21 mouse cellular contexts compared by ENCODE assay signal in genomic region chr19:31956359-31956758, GRCm38 (mm10).
DNase-seq lines count a peak whose midpoint lies in the region; ATAC-seq and TF ChIP-seq lines count a peak whose summit lies in the region.
"Had no signal": no experiment of that assay in that cellular context is flagged by ENCODE, and none has a peak within 500 bp of the region (broad histone marks: within the 10 kb centered on the region; RNA-seq: fewer than 3 reads in every experiment).

No protein-coding gene starts in this region.

- H3K9ac ChIP-seq in liver, postnatal 0 days (replicated peaks), result no peak overlapping the region
- no peak overlapping the region for H3K9ac ChIP-seq in liver, embryonic 12.5 days
- no peak overlapping the region for H3K9ac ChIP-seq in intestine, embryonic 16.5 days (ENCODE audit: low read depth, low read length)
- no peak overlapping the region for H3K9ac ChIP-seq in forebrain, embryonic 11.5 days (ENCODE audit: low read length)
- H3K9ac ChIP-seq: embryonic facial prominence, embryonic 13.5 days; forebrain, embryonic 13.5 days; forebrain, postnatal 0 days; heart, embryonic 13.5 days; hindbrain, embryonic 13.5 days had no signal

- no peak overlapping the region for H3K27ac ChIP-seq in liver, postnatal 0 days (ENCODE audit: low read depth)
- H3K27ac ChIP-seq in liver, embryonic 12.5 days, result no peak overlapping the region
- peak overlapping the region; percentile 2; the same call in 1 of the 2 replicates for H3K27ac ChIP-seq in intestine, embryonic 16.5 days (ENCODE audit: low read length)
- no peak overlapping the region for H3K27ac ChIP-seq in forebrain, embryonic 11.5 days (ENCODE audit: low read depth, low read length)
- H3K27ac ChIP-seq: embryonic facial prominence, embryonic 13.5 days; forebrain, embryonic 13.5 days; heart, embryonic 13.5 days; hindbrain, embryonic 13.5 days; hindbrain, postnatal 0 days had no signal

- H3K9me3 ChIP-seq in liver, postnatal 0 days (ENCODE audit: low read length), result no peaks in the 10 kb centered on the region
- H3K9me3 ChIP-seq in liver, embryonic 12.5 days (replicated peaks), result no peaks in the 10 kb centered on the region
- no peaks in the 10 kb centered on the region for H3K9me3 ChIP-seq in intestine, embryonic 16.5 days (ENCODE audit: control insufficient read depth, low read length)
- H3K9me3 ChIP-seq in forebrain, embryonic 11.5 days (ENCODE audit: control insufficient read depth, low read length), result no peaks in the 10 kb centered on the region
- H3K9me3 ChIP-seq: embryonic facial prominence, embryonic 13.5 days; forebrain, embryonic 13.5 days; heart, embryonic 13.5 days; hindbrain, embryonic 13.5 days had no signal

- H3K4me2 ChIP-seq in liver, postnatal 0 days (ENCODE audit: low read depth, low read length), result no peak overlapping the region
- H3K4me2 ChIP-seq in liver, embryonic 12.5 days, result no peak overlapping the region
- no peak overlapping the region for H3K4me2 ChIP-seq in intestine, embryonic 16.5 days (ENCODE audit: low read depth, low read length)
- H3K4me2 ChIP-seq in forebrain, embryonic 11.5 days (ENCODE audit: low read depth, low read length, severe bottlenecking), result no peak overlapping the region
- H3K4me2 ChIP-seq: embryonic facial prominence, embryonic 13.5 days; forebrain, embryonic 13.5 days; heart, embryonic 13.5 days; hindbrain, embryonic 13.5 days had no signal

- peak; percentile 21; the same call in 1 of the 2 replicates for ATAC-seq in liver, postnatal 0 days
- no peak for ATAC-seq in liver, embryonic 12.5 days
- ATAC-seq in common myeloid progenitor, adult 5-6 weeks (replicated peaks; ENCODE audit: low read depth, poor library complexity, severe bottlenecking), result peak; percentile 87
- ATAC-seq in intestine, embryonic 16.5 days, result peak; percentile 61; the same call in 1 of the 2 replicates
- ATAC-seq in megakaryocyte progenitor cell, adult 5-6 weeks (replicated peaks; ENCODE audit: poor library complexity), result peak; percentile 96
- no peak for ATAC-seq in forebrain, embryonic 11.5 days (replicated peaks; ENCODE audit: low FRiP score)
- ATAC-seq: forebrain, embryonic 13.5 days; forebrain, postnatal 0 days; hindbrain, postnatal 0 days had no signal

- peaks cover 4% of the 10 kb centered on the region; the same call in 1 of the 2 replicates for H3K4me1 ChIP-seq in liver, postnatal 0 days (ENCODE audit: insufficient read depth)
- no peaks in the 10 kb centered on the region for H3K4me1 ChIP-seq in liver, embryonic 12.5 days
- no peaks in the 10 kb centered on the region; the same call in 1 of the 2 replicates for H3K4me1 ChIP-seq in intestine, embryonic 16.5 days (ENCODE audit: control insufficient read depth, insufficient read depth, low read length)
- no peaks in the 10 kb centered on the region for H3K4me1 ChIP-seq in forebrain, embryonic 11.5 days (replicated peaks; ENCODE audit: control insufficient read depth, insufficient read depth, low read length)
- H3K4me1 ChIP-seq: forebrain, embryonic 13.5 days; heart, embryonic 13.5 days; hindbrain, embryonic 13.5 days had no signal

- 20% methylated on average over 2 of the region's 2 CpGs for WGBS in liver, postnatal 0 days (ENCODE audit: insufficient replicate concordance)
- 26% methylated on average over 2 of the region's 2 CpGs for WGBS in liver, embryonic 12.5 days (ENCODE audit: insufficient replicate concordance)
- WGBS in intestine, embryonic 16.5 days, result 69% methylated on average over 2 of the region's 2 CpGs
- 83% methylated on average over 2 of the region's 2 CpGs for WGBS in forebrain, embryonic 11.5 days

- TF ChIP-seq CTCF in liver, postnatal 0 days (IDR thresholded peaks at IDR 0.05; ENCODE audit: low read depth), result no peak

- H3K4me3 ChIP-seq in liver, postnatal 0 days (ENCODE audit: low read depth, low read length), result no peak overlapping the region
- H3K4me3 ChIP-seq in liver, embryonic 12.5 days, result no peak overlapping the region
- H3K4me3 ChIP-seq in intestine, embryonic 16.5 days (ENCODE audit: low read length), result no peak overlapping the region
- H3K4me3 ChIP-seq in forebrain, embryonic 11.5 days (ENCODE audit: low read depth, low read length), result no peak overlapping the region
- H3K4me3 ChIP-seq: embryonic facial prominence, embryonic 13.5 days; forebrain, embryonic 13.5 days; heart, embryonic 13.5 days; hindbrain, embryonic 13.5 days had no signal

- H3K27me3 ChIP-seq in liver, postnatal 0 days (ENCODE audit: insufficient read depth, low read length), result no peaks in the 10 kb centered on the region
- H3K27me3 ChIP-seq in liver, embryonic 12.5 days (replicated peaks), result no peaks in the 10 kb centered on the region
- H3K27me3 ChIP-seq in intestine, embryonic 16.5 days (replicated peaks; ENCODE audit: control insufficient read depth, insufficient read depth, low read length), result no peaks in the 10 kb centered on the region
- H3K27me3 ChIP-seq in forebrain, embryonic 11.5 days (ENCODE audit: control insufficient read depth, insufficient read depth, low read length), result no peaks in the 10 kb centered on the region
- H3K27me3 ChIP-seq: CH12.LX; embryonic facial prominence, embryonic 13.5 days; forebrain, embryonic 13.5 days; heart, embryonic 13.5 days; hindbrain, embryonic 13.5 days had no signal

- no peak for TF ChIP-seq EP300 in liver, postnatal 0 days (IDR thresholded peaks at IDR 0.05; ENCODE audit: low read depth)

- DNase-seq in liver, postnatal 0 days, result no peak
- DNase-seq in layer of hippocampus, postnatal 10 days (ENCODE audit: low spot score in 2 of 2), result no peak
- no peak for DNase-seq in cerebellum, postnatal 4 days (ENCODE audit: low spot score in 2 of 2)
- no peak for DNase-seq in forebrain, embryonic 11.5 days (ENCODE audit: low spot score)
- DNase-seq: adrenal gland, adult 8-10 months; cerebellum, adult 18-20 months; cerebellum, postnatal 10 days; forebrain, postnatal 0 days; gastrocnemius, postnatal 14 days; heart, postnatal 4 days; kidney, adult 11 months had no signal

- H3K36me3 ChIP-seq in liver, postnatal 0 days (replicated peaks; ENCODE audit: insufficient read depth, low read length), result no peaks in the 10 kb centered on the region
- no peaks in the 10 kb centered on the region for H3K36me3 ChIP-seq in liver, embryonic 12.5 days
- H3K36me3 ChIP-seq in intestine, embryonic 16.5 days (ENCODE audit: control insufficient read depth, insufficient read depth, low read length), result no peaks in the 10 kb centered on the region
- no peaks in the 10 kb centered on the region for H3K36me3 ChIP-seq in forebrain, embryonic 11.5 days (ENCODE audit: control insufficient read depth, insufficient read depth, low read length)
- H3K36me3 ChIP-seq: embryonic facial prominence, embryonic 13.5 days; heart, embryonic 13.5 days; hindbrain, embryonic 13.5 days had no signal

Comparison
In these comparisons a context has a peak if more than half of its experiments do, and no peak if none do; other contexts are left out.
1. ATAC-seq: peak in liver, postnatal 0 days (single experiment), common myeloid progenitor, adult 5-6 weeks (single experiment), intestine, embryonic 16.5 days (single experiment) and megakaryocyte progenitor cell, adult 5-6 weeks (single experiment); none in liver, embryonic 12.5 days (single experiment) and forebrain, embryonic 11.5 days (single experiment).